Mouse (Mus musculus): ENCODE measurements around the gene Nabp2.

DNA sequence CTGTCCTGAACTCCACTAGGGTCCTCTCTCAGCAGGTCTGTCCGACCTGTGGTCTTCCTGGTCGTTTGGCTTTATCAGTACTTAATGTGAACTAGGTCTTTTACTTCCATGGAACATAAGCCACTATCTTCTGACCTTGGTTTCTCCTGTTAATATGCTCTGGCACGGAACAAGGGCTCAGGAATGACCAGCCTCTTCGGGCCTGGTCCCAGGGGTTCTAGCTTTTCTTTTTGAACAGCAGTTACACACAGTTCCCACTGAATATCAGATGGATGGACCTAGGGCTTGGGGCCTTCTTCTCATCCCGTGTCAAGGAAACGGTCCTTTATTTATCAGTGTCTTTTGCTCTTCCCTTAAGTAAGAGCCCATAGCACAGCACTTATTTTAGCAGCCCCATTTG lies 49.5 kb downstream of the Nabp2 start:
- TF ChIP-seq CTCF (conservative IDR thresholded peaks at IDR 0.05; ENCODE audit: low read length) (no peak), NANOG (IDR thresholded peaks at IDR 0.05; ENCODE audit: borderline replicate concordance, low read length) (no peak), POU5F1 (IDR thresholded peaks at IDR 0.05; ENCODE audit: borderline replicate concordance, low read length) (no peak)

Data from E14TG2a.4 (cell line).